Mouse (Mus musculus) heart, adult 2 months (tissue): Measurements from ENCODE around the gene Mex3a.

Experiments used
- CTCF ChIP-seq: fragments of 200-600 bp; IDR thresholded peaks from 2 replicates; pipeline ENCODE4 v1.8.1; 2022; ENCODE audit warnings: antibody characterized with exemption, mild to moderate bottlenecking, moderate library complexity
- EP300 ChIP-seq: fragments of 200-500 bp; IDR thresholded peaks from 2 replicates; pipeline ENCODE4 v1.6.1; 2011; ENCODE audit warnings: low read depth, low read length, control low read depth; ENCODE audit not compliant: insufficient read depth
- POLR2A ChIP-seq: fragments of 200-500 bp; IDR thresholded peaks from 2 replicates; pipeline ENCODE4 v1.6.1; 2011; ENCODE audit warnings: mild to moderate bottlenecking, low read depth, low read length, control low read depth; ENCODE audit not compliant: insufficient read depth

- TF ChIP-seq POLR2A (no peak), CTCF (no peak), EP300 (no peak)
Observed at GRCm38 (mm10) chr3:88535527-88535926, 3.3 kb downstream of the Mex3a start.
